Mouse (Mus musculus) midbrain, embryonic 16.5 days (tissue): ENCODE results near the gene Amigo3. TPM values are rescaled to one million over a fixed set of nuclear protein-coding genes. Genes with fewer than 3 reads are reported as not detected.

Source experiments
- ATAC-seq: fragments of 200-750 bp; cut with Nextera tagmentation; 2 replicates; pipeline ENCODE4 v1.8.0; 2017; ENCODE audit warnings: moderate TSS enrichment
- H3K27ac ChIP-seq: fragments of 300-500 bp; sonication (generic); 2 replicates; pipeline ENCODE4 v1.5.1; 2014; ENCODE audit warnings: mild to moderate bottlenecking, low read length, mixed read lengths
- H3K27me3 ChIP-seq: fragments of 300-500 bp; sonication (generic); 2 replicates; pipeline ENCODE4 v1.6.1; 2014; ENCODE audit warnings: low read depth, low read length, mixed read lengths; ENCODE audit not compliant: control insufficient read depth, insufficient read depth
- H3K36me3 ChIP-seq: fragments of 300-500 bp; sonication (generic); 2 replicates; pipeline ENCODE4 v1.6.1; 2014; ENCODE audit warnings: mild to moderate bottlenecking, low read length, moderate library complexity, mixed read lengths; ENCODE audit not compliant: control insufficient read depth, insufficient read depth
- H3K4me1 ChIP-seq: fragments of 300-500 bp; sonication (generic); 2 replicates; pipeline ENCODE4 v1.6.1; 2014; ENCODE audit warnings: mild to moderate bottlenecking, low read length, mixed read lengths; ENCODE audit not compliant: control insufficient read depth, insufficient read depth
- H3K4me2 ChIP-seq: fragments of 300-500 bp; sonication (generic); 2 replicates; pipeline ENCODE4 v1.6.1; 2014; ENCODE audit warnings: mild to moderate bottlenecking, low read length, mixed read lengths
- H3K4me3 ChIP-seq: fragments of 300-500 bp; sonication (generic); 2 replicates; pipeline ENCODE4 v1.5.1; 2014; ENCODE audit warnings: low read depth, mild to moderate bottlenecking, low read length, moderate library complexity, mixed read lengths
- H3K9ac ChIP-seq: fragments of 300-500 bp; sonication (generic); 2 replicates; pipeline ENCODE4 v1.6.1; 2014; ENCODE audit warnings: low read depth, low read length, mixed read lengths
- H3K9me3 ChIP-seq: fragments of 300-500 bp; sonication (generic); replicated peaks from 2 replicates; pipeline ENCODE4 v1.6.1; 2014; ENCODE audit warnings: mild to moderate bottlenecking, low read length, mixed read lengths; ENCODE audit not compliant: control insufficient read depth, poor library complexity, severe bottlenecking
- WGBS: fragments of 180-500 bp; shearing (Covaris S2); extraction: QIAGEN DNeasy Blood & Tissue Kit; methylation state at CpG from one replicate; pipeline ENCODE4 v1.1.7; 2014; 5-methylcytosine and 5-hydroxymethylcytosine counted together
- polyA plus RNA-seq: library from polyadenylated mRNA; unstranded; fragments of >200 nt; fragmentation: Nextera tagmentation; extraction: Ambion mirVana; gene quantifications from 2 replicates; pipeline ENCODE4 v1.2.1, GENCODE M21; 2015

Gene Amigo3
- polyA plus RNA-seq, 1 experiment from 2014 or later: 2.6 TPM

GRCm38 (mm10) chr9:108090611-108091120 is 37.7 kb downstream of the Amigo3 start:
- Histone ChIP-seq H3K9ac (no peak overlapping the region), H3K4me3 (no peak overlapping the region), H3K36me3 (peaks cover 39% of the 10 kb centered on the region), H3K4me2 (no peak overlapping the region), H3K4me1 (peaks cover 12% of the 10 kb centered on the region), H3K27me3 (no peaks in the 10 kb centered on the region), H3K27ac (no peak overlapping the region), H3K9me3 (no peaks in the 10 kb centered on the region)
- 98% methylated on average over 7 of the region's 7 CpGs for WGBS
- ATAC-seq: no peak

- Histone ChIP-seq H3K4me2 (peak overlapping the region; percentile 98), H3K4me3 (peak overlapping the region; percentile 60), H3K9ac (peak overlapping the region; percentile 78), H3K27me3 (no peaks in the 10 kb centered on the region), H3K36me3 (peaks cover 18% of the 10 kb centered on the region), H3K4me1 (peaks cover 14% of the 10 kb centered on the region), H3K9me3 (no peaks in the 10 kb centered on the region), H3K27ac (peak overlapping the region; percentile 75; the same call in 1 of the 2 replicates)
- WGBS: 72% methylated on average over 10 of the region's 10 CpGs
- ATAC-seq: peak; percentile 0; the same call in 1 of the 2 replicates
Observed at GRCm38 (mm10) chr9:108093586-108093985, 40.6 kb downstream of the Amigo3 start.

GRCm38 (mm10) chr9:108094184-108094941 is 41.4 kb downstream of the Amigo3 start, which contains the start of gene Apeh:
Gene Apeh (minus strand): TSS chr9:108094606.
- Histone ChIP-seq H3K4me3 (peak within 1 kb of the TSS; percentile 60), H3K27me3 (no peaks in the 10 kb centered on the region), H3K4me1 (peaks cover 14% of the 10 kb centered on the region), H3K36me3 (peaks cover 21% of the 10 kb centered on the region), H3K4me2 (peak within 1 kb of the TSS; percentile 98), H3K9ac (peak within 1 kb of the TSS; percentile 78), H3K9me3 (no peaks in the 10 kb centered on the region), H3K27ac (peak within 1 kb of the TSS; percentile 75)
- peak; percentile 93 for ATAC-seq
- under 1% methylated on average over 52 of the region's 52 CpGs for WGBS

- Histone ChIP-seq H3K4me2 (peak overlapping the region; percentile 98), H3K4me3 (peak overlapping the region; percentile 60), H3K27me3 (no peaks in the 10 kb centered on the region), H3K36me3 (peaks cover 18% of the 10 kb centered on the region; the same call in 1 of the 2 replicates), H3K4me1 (peaks cover 14% of the 10 kb centered on the region), H3K9ac (peak overlapping the region; percentile 78), H3K9me3 (no peaks in the 10 kb centered on the region), H3K27ac (peak overlapping the region; percentile 75; the same call in 1 of the 2 replicates)
- 0% methylated on average over 16 of the region's 16 CpGs for WGBS
- ATAC-seq: peak; percentile 25
Observed at GRCm38 (mm10) chr9:108094998-108095411, 42.0 kb downstream of the Amigo3 start.

GRCm38 (mm10) chr9:108095518-108095917 is 42.6 kb downstream of the Amigo3 start:
- Histone ChIP-seq H3K4me1 (peaks cover 14% of the 10 kb centered on the region), H3K9me3 (no peaks in the 10 kb centered on the region), H3K4me2 (peak overlapping the region; percentile 98), H3K36me3 (peaks cover 18% of the 10 kb centered on the region; the same call in 1 of the 2 replicates), H3K27ac (no peak overlapping the region), H3K27me3 (no peaks in the 10 kb centered on the region), H3K4me3 (peak overlapping the region; percentile 60), H3K9ac (no peak overlapping the region; the same call in 1 of the 2 replicates)
- WGBS: 11% methylated on average over 3 of the region's 3 CpGs
- ATAC-seq: no peak

GRCm38 (mm10) chr9:108095949-108096712 is 43.2 kb downstream of the Amigo3 start:
- Histone ChIP-seq H3K9me3 (no peaks in the 10 kb centered on the region), H3K9ac (no peak overlapping the region), H3K4me1 (peaks cover 14% of the 10 kb centered on the region), H3K36me3 (peaks cover 12% of the 10 kb centered on the region; the same call in 1 of the 2 replicates), H3K27me3 (no peaks in the 10 kb centered on the region), H3K4me2 (no peak overlapping the region), H3K4me3 (no peak overlapping the region), H3K27ac (no peak overlapping the region)
- ATAC-seq: no peak
- WGBS: 64% methylated on average over 10 of the region's 10 CpGs

- H3K27ac ChIP-seq: no peak overlapping the region
- H3K9me3 ChIP-seq: no peaks in the 10 kb centered on the region
- 83% methylated on average over 8 of the region's 8 CpGs for WGBS
- H3K4me3 ChIP-seq: no peak overlapping the region
- H3K4me2 ChIP-seq: no peak overlapping the region
- no peak overlapping the region for H3K9ac ChIP-seq
- peaks cover 10% of the 10 kb centered on the region for H3K4me1 ChIP-seq
- H3K27me3 ChIP-seq: no peaks in the 10 kb centered on the region
- H3K36me3 ChIP-seq: peaks cover 17% of the 10 kb centered on the region
- no peak for ATAC-seq
Observed at GRCm38 (mm10) chr9:108099619-108100018, 46.7 kb downstream of the Amigo3 start.

GRCm38 (mm10) chr9:108104766-108105548 is 52.0 kb downstream of the Amigo3 start:
- H3K27ac ChIP-seq: 0 out of 2 replicates have a peak overlapping the region, but pooled peaks have one; percentile 6
- H3K9ac ChIP-seq: peak overlapping the region; percentile 18; the same call in 1 of the 2 replicates
- no peaks in the 10 kb centered on the region for H3K27me3 ChIP-seq

More at GRCm38 (mm10) chr9:108104766-108105548, 52.0 kb downstream of the Amigo3 start:
- Histone ChIP-seq H3K9me3 (no peaks in the 10 kb centered on the region), H3K4me1 (no peaks in the 10 kb centered on the region), H3K4me3 (no peak overlapping the region), H3K36me3 (peaks cover 26% of the 10 kb centered on the region), H3K4me2 (no peak overlapping the region)
- peak; percentile 43; the same call in 1 of the 2 replicates for ATAC-seq
- WGBS: 33% methylated on average over 31 of the region's 31 CpGs
